Mouse (Mus musculus) liver, embryonic 14.5 days (tissue): ENCODE measurements around the gene Ankrd7. TPM values are rescaled to one million over a fixed set of nuclear protein-coding genes. Genes with fewer than 3 reads are reported as not detected.
A peak's percentile ranks its signal among the peaks of the same experiment; 100 is the strongest.

ENCODE experiments used
- ATAC-seq: fragments of 200-750 bp; cut with Nextera tagmentation; 2 replicates; pipeline ENCODE4 v1.8.0; 2017; ENCODE audit warnings: moderate number of reproducible peaks, mild to moderate bottlenecking, moderate library complexity; ENCODE audit not compliant: insufficient read depth
- DNase-seq, 3 experiments: peaks; one replicate each; pipeline ENCODE4 v3.0.0-alpha.2; 2012 to 2013; ENCODE audit warnings: low read depth in 3 of 3, low spot score in 3 of 3
- H3K27ac ChIP-seq: fragments of 300-500 bp; sonication (generic); 2 replicates; pipeline ENCODE4 v1.5.1; 2014; ENCODE audit warnings: moderate library complexity, mild to moderate bottlenecking, control low read depth, inconsistent platforms
- H3K27me3 ChIP-seq: fragments of 300-500 bp; sonication (generic); 2 replicates; pipeline ENCODE4 v1.6.1; 2014; ENCODE audit warnings: mild to moderate bottlenecking, low read length, moderate library complexity; ENCODE audit not compliant: control insufficient read depth, insufficient read depth
- H3K36me3 ChIP-seq: fragments of 300-500 bp; sonication (generic); replicated peaks from 2 replicates; pipeline ENCODE4 v1.6.1; 2014; ENCODE audit warnings: low read depth; ENCODE audit not compliant: control insufficient read depth, insufficient read depth
- H3K4me1 ChIP-seq, 2 experiments: fragments of 200-500 bp in 1 of 2; fragments of 300-500 bp in 1 of 2; sonication (generic) in 1 of 2; replicated peaks; 2 replicates each; pipeline ENCODE4 v1.6.1; 2012 to 2014; ENCODE audit warnings: antibody characterized with exemption in 1 of 2, inconsistent platforms in 1 of 2, low read length in 1 of 2; ENCODE audit not compliant: control insufficient read depth in 2 of 2, insufficient read depth in 2 of 2
- H3K4me2 ChIP-seq: fragments of 300-500 bp; sonication (generic); 2 replicates; pipeline ENCODE4 v1.6.1; 2014; ENCODE audit warnings: low read depth, mild to moderate bottlenecking, control low read depth, moderate library complexity
- H3K4me3 ChIP-seq, 2 experiments: fragments of 200-500 bp in 1 of 2; fragments of 300-500 bp in 1 of 2; sonication (generic) in 1 of 2; 2 replicates each; pipeline ENCODE4 v1.5.1; 2012 to 2014; ENCODE audit warnings: low read depth in 2 of 2, low read length in 2 of 2, mild to moderate bottlenecking in 2 of 2, control low read depth in 1 of 2, inconsistent platforms in 1 of 2, moderate library complexity in 1 of 2; ENCODE audit not compliant: insufficient read depth in 1 of 2
- H3K9ac ChIP-seq: fragments of 300-500 bp; sonication (generic); replicated peaks from 2 replicates; pipeline ENCODE4 v1.6.1; 2014; ENCODE audit warnings: mild to moderate bottlenecking, control low read depth, moderate library complexity
- H3K9me3 ChIP-seq: fragments of 300-500 bp; sonication (generic); 2 replicates; pipeline ENCODE4 v1.6.1; 2016; ENCODE audit warnings: low read length, mixed read lengths; ENCODE audit not compliant: control insufficient read depth
- CTCF ChIP-seq: IDR thresholded peaks from 2 replicates; pipeline ENCODE4 v1.5.1; 2016; ENCODE audit warnings: antibody characterized with exemption, low read depth, control low read depth
- EP300 ChIP-seq: IDR thresholded peaks from 2 replicates; pipeline ENCODE4 v1.6.1; 2016; ENCODE audit warnings: antibody characterized with exemption, low read depth
- WGBS: fragments of 180-500 bp; shearing (Covaris S2); extraction: QIAGEN DNeasy Blood & Tissue Kit; methylation state at CpG from one replicate; pipeline ENCODE4 v1.1.7; 2014; ENCODE audit not compliant: insufficient replicate concordance; 5-methylcytosine and 5-hydroxymethylcytosine counted together
- polyA plus RNA-seq, 2 experiments: library from polyadenylated mRNA; depleted of rRNA in 1 of 2; stranded (reverse) in 1 of 2; unstranded in 1 of 2; fragments of >200 nt; fragmentation: Nextera tagmentation in 1 of 2; extraction: Ambion mirVana in 1 of 2; gene quantifications; 2 replicates each; pipeline versions ENCODE4 v1.2.1 to v1.2.3; 2012 to 2014

Ankrd7 gene
- polyA plus RNA-seq, 2 experiments: 0.02 TPM; not detected in 1

GRCm38 (mm10) chr6:18848051-18848701 is 17.9 kb upstream of the Ankrd7 start, which contains the start of gene Lsm8:
Gene Lsm8, plus strand, starts transcription at chr6:18848579.
- Histone ChIP-seq H3K36me3 (peaks cover under 1% of the 10 kb centered on the region; the same call in 1 of the 2 replicates), H3K4me3 (peak within 1 kb of the TSS; percentile 80 to 99), H3K27ac (peak within 1 kb of the TSS; percentile 70), H3K27me3 (no peaks in the 10 kb centered on the region), H3K9me3 (no peaks in the 10 kb centered on the region), H3K4me2 (peak within 1 kb of the TSS; percentile 75), H3K9ac (peak within 1 kb of the TSS; percentile 93), H3K4me1 (peaks cover 5 to 6% of the 10 kb centered on the region in 2 experiments; a peak in 3 of 4 replicates)
- peak; percentile 89 to 93 (median 90) for DNase-seq
- WGBS: under 1% methylated on average over 37 of the region's 37 CpGs
- peak; percentile 99 for ATAC-seq
- TF ChIP-seq EP300 (no peak), CTCF (no peak)

GRCm38 (mm10) chr6:18848702-18849061 is 17.4 kb upstream of the Ankrd7 start:
- TF ChIP-seq CTCF (no peak), EP300 (no peak)
- DNase-seq: no peak
- Histone ChIP-seq H3K27ac (peak overlapping the region; percentile 46), H3K4me3 (peak overlapping the region; percentile 80 to 92), H3K9me3 (no peaks in the 10 kb centered on the region), H3K27me3 (no peaks in the 10 kb centered on the region), H3K36me3 (peaks cover 2% of the 10 kb centered on the region; the same call in 1 of the 2 replicates), H3K9ac (peak overlapping the region; percentile 93), H3K4me2 (peak overlapping the region; percentile 75), H3K4me1 (peaks cover 5 to 6% of the 10 kb centered on the region in 2 experiments; a peak in 3 of 4 replicates)
- under 1% methylated on average over 28 of the region's 28 CpGs for WGBS
- ATAC-seq: peak; percentile 50; the same call in 1 of the 2 replicates

GRCm38 (mm10) chr6:18855323-18855722 is 10.8 kb upstream of the Ankrd7 start:
- no peaks in the 10 kb centered on the region for H3K27me3 ChIP-seq
- DNase-seq: no peak
- peaks cover 10% of the 10 kb centered on the region for H3K36me3 ChIP-seq
- H3K4me3 ChIP-seq: no peak overlapping the region
- no peak for ATAC-seq
- no peak overlapping the region for H3K27ac ChIP-seq
- no peak overlapping the region for H3K4me2 ChIP-seq
- no peak overlapping the region for H3K9ac ChIP-seq
- TF ChIP-seq EP300 (no peak), CTCF (no peak)
- no peaks in the 10 kb centered on the region for H3K4me1 ChIP-seq
- H3K9me3 ChIP-seq: no peaks in the 10 kb centered on the region

GRCm38 (mm10) chr6:18856487-18857078 is 9.5 kb upstream of the Ankrd7 start:
- peaks cover 10% of the 10 kb centered on the region for H3K36me3 ChIP-seq
- H3K4me1 ChIP-seq: no peaks in the 10 kb centered on the region
- ATAC-seq: no peak

GRCm38 (mm10) chr6:18889030-18889429 is 22.9 kb downstream of the Ankrd7 start:
- DNase-seq (no peak), ATAC-seq (no peak)
- H3K9me3 ChIP-seq: no peaks in the 10 kb centered on the region
- WGBS: 37% methylated on average over 2 of the region's 2 CpGs
- H3K4me1 ChIP-seq: no peaks in the 10 kb centered on the region
- no peak overlapping the region for H3K9ac ChIP-seq
- H3K27me3 ChIP-seq: no peaks in the 10 kb centered on the region
- H3K36me3 ChIP-seq: no peaks in the 10 kb centered on the region
- no peak for TF ChIP-seq CTCF
- TF ChIP-seq EP300: no peak
- H3K27ac ChIP-seq: no peak overlapping the region
- no peak overlapping the region for H3K4me3 ChIP-seq
- no peak overlapping the region for H3K4me2 ChIP-seq

More at GRCm38 (mm10) chr6:18856487-18857078, 9.5 kb upstream of the Ankrd7 start:
- no peak for DNase-seq
- Histone ChIP-seq H3K4me3 (no peak overlapping the region), H3K9me3 (no peaks in the 10 kb centered on the region), H3K9ac (no peak overlapping the region), H3K27me3 (no peaks in the 10 kb centered on the region), H3K4me2 (no peak overlapping the region), H3K27ac (no peak overlapping the region)
- no peak for TF ChIP-seq CTCF
- TF ChIP-seq EP300: no peak
- 83% methylated on average over 3 of the region's 3 CpGs for WGBS
